Mouse (Mus musculus): ENCODE measurements around the gene Cntnap1. TPM values are rescaled to one million over a fixed set of nuclear protein-coding genes. Genes with fewer than 3 reads are reported as not detected.

The Cntnap1 gene
- polyA plus RNA-seq, 1 experiment from 2014 or later, result 1.0 TPM

GRCm38 (mm10) chr11:101131187-101131586, 39.1 kb upstream of the Cntnap1 start:
- H3K4me2 ChIP-seq, result no peak overlapping the region
- no peaks in the 10 kb centered on the region for H3K9me3 ChIP-seq (ENCODE audit: low read depth, low read length)
- H3K27me3 ChIP-seq (ENCODE audit: insufficient read depth, low read length), result no peaks in the 10 kb centered on the region
- no peak overlapping the region for H3K9ac ChIP-seq
- no peak for DNase-seq
- H3K36me3 ChIP-seq (ENCODE audit: insufficient read depth), result peaks cover 5% of the 10 kb centered on the region
- 89% methylated on average over 2 of the region's 2 CpGs for WGBS
- no peak for ATAC-seq (ENCODE audit: insufficient read depth)
- no peak for TF ChIP-seq CTCF (IDR thresholded peaks at IDR 0.05; ENCODE audit: low read depth)
- H3K4me1 ChIP-seq (ENCODE audit: insufficient read depth), result no peaks in the 10 kb centered on the region
- no peak overlapping the region for H3K27ac ChIP-seq (ENCODE audit: low read depth)
- H3K4me3 ChIP-seq (ENCODE audit: low read depth, low read length), result no peak overlapping the region

GRCm38 (mm10) chr11:101131701-101132100, 38.6 kb upstream of the Cntnap1 start:
- Histone ChIP-seq H3K9ac (no peak overlapping the region), H3K4me2 (no peak overlapping the region), H3K27ac (ENCODE audit: low read depth) (no peak overlapping the region), H3K27me3 (ENCODE audit: insufficient read depth, low read length) (no peaks in the 10 kb centered on the region), H3K36me3 (ENCODE audit: insufficient read depth) (peaks cover under 1% of the 10 kb centered on the region; the same call in 1 of the 2 replicates), H3K4me3 (ENCODE audit: low read depth, low read length) (no peak overlapping the region), H3K9me3 (ENCODE audit: low read depth, low read length) (no peaks in the 10 kb centered on the region), H3K4me1 (ENCODE audit: insufficient read depth) (no peaks in the 10 kb centered on the region)
- peak; percentile 69 for DNase-seq
- 86% methylated on average over 6 of the region's 6 CpGs for WGBS
- peak; percentile 51 for TF ChIP-seq CTCF (IDR thresholded peaks at IDR 0.05; ENCODE audit: low read depth)
- no peak for ATAC-seq (ENCODE audit: insufficient read depth)

GRCm38 (mm10) chr11:101133037-101133436, 37.3 kb upstream of the Cntnap1 start:
- H3K4me1 ChIP-seq (ENCODE audit: insufficient read depth), result no peaks in the 10 kb centered on the region
- H3K9me3 ChIP-seq (ENCODE audit: low read depth, low read length), result no peaks in the 10 kb centered on the region
- no peak overlapping the region for H3K9ac ChIP-seq
- ATAC-seq (ENCODE audit: insufficient read depth), result no peak
- TF ChIP-seq CTCF (IDR thresholded peaks at IDR 0.05; ENCODE audit: low read depth), result no peak
- no peak overlapping the region for H3K27ac ChIP-seq (ENCODE audit: low read depth)
- H3K4me3 ChIP-seq (ENCODE audit: low read depth, low read length), result no peak overlapping the region
- WGBS, result 47% methylated on average over 12 of the region's 12 CpGs
- H3K36me3 ChIP-seq (ENCODE audit: insufficient read depth), result no peaks in the 10 kb centered on the region
- no peaks in the 10 kb centered on the region for H3K27me3 ChIP-seq (ENCODE audit: insufficient read depth, low read length)
- DNase-seq, result peak; percentile 37
- no peak overlapping the region for H3K4me2 ChIP-seq

- no peaks in the 10 kb centered on the region for H3K9me3 ChIP-seq (ENCODE audit: low read depth, low read length)
- WGBS, result 70% methylated on average over 13 of the region's 13 CpGs
- H3K9ac ChIP-seq, result no peak overlapping the region
- H3K27me3 ChIP-seq (ENCODE audit: insufficient read depth, low read length), result 0 out of 2 replicates have a peak, but pooled peaks cover under 1% of the 10 kb centered on the region
- no peak for ATAC-seq (ENCODE audit: insufficient read depth)
- peaks cover 5% of the 10 kb centered on the region; the same call in 1 of the 2 replicates for H3K4me1 ChIP-seq (ENCODE audit: insufficient read depth)
- TF ChIP-seq CTCF (IDR thresholded peaks at IDR 0.05; ENCODE audit: low read depth), result no peak
- H3K36me3 ChIP-seq (ENCODE audit: insufficient read depth), result no peaks in the 10 kb centered on the region
- DNase-seq, result no peak
- no peak overlapping the region for H3K4me3 ChIP-seq (ENCODE audit: low read depth, low read length)
- H3K4me2 ChIP-seq, result no peak overlapping the region
- no peak overlapping the region for H3K27ac ChIP-seq (ENCODE audit: low read depth)
Measured at GRCm38 (mm10) chr11:101134217-101134865, 36.0 kb upstream of the Cntnap1 start.

GRCm38 (mm10) chr11:101137000-101137399, 33.3 kb upstream of the Cntnap1 start:
- Histone ChIP-seq H3K4me1 (ENCODE audit: insufficient read depth) (peaks cover 11% of the 10 kb centered on the region), H3K27ac (ENCODE audit: low read depth) (peak overlapping the region; percentile 3; the same call in 1 of the 2 replicates), H3K27me3 (ENCODE audit: insufficient read depth, low read length) (peaks cover 9% of the 10 kb centered on the region; the same call in 1 of the 2 replicates), H3K9ac (no peak overlapping the region), H3K4me2 (no peak overlapping the region), H3K36me3 (ENCODE audit: insufficient read depth) (no peaks in the 10 kb centered on the region), H3K4me3 (ENCODE audit: low read depth, low read length) (no peak overlapping the region), H3K9me3 (ENCODE audit: low read depth, low read length) (no peaks in the 10 kb centered on the region)
- TF ChIP-seq CTCF (IDR thresholded peaks at IDR 0.05; ENCODE audit: low read depth), result no peak
- no peak for ATAC-seq (ENCODE audit: insufficient read depth)
- DNase-seq, result no peak
- WGBS, result 59% methylated on average over 7 of the region's 7 CpGs

GRCm38 (mm10) chr11:101138536-101139181, 31.7 kb upstream of the Cntnap1 start:
- H3K4me3 ChIP-seq (ENCODE audit: low read depth, low read length), result peak overlapping the region; percentile 17; the same call in 1 of the 2 replicates
- 17% methylated on average over 15 of the region's 15 CpGs for WGBS
- no peak overlapping the region for H3K9ac ChIP-seq
- H3K9me3 ChIP-seq (ENCODE audit: low read depth, low read length), result no peaks in the 10 kb centered on the region
- DNase-seq (peak; percentile 69), ATAC-seq (ENCODE audit: insufficient read depth) (peak; percentile 55; the same call in 1 of the 2 replicates)
- H3K36me3 ChIP-seq (ENCODE audit: insufficient read depth), result no peaks in the 10 kb centered on the region
- TF ChIP-seq CTCF (IDR thresholded peaks at IDR 0.05; ENCODE audit: low read depth), result 0 out of 2 replicates have a peak, but pooled peaks have one; percentile 9
- H3K27me3 ChIP-seq (ENCODE audit: insufficient read depth, low read length), result peaks cover 9% of the 10 kb centered on the region; the same call in 1 of the 2 replicates
- H3K4me2 ChIP-seq, result peak overlapping the region; percentile 46
- H3K4me1 ChIP-seq (ENCODE audit: insufficient read depth), result peaks cover 11% of the 10 kb centered on the region
- H3K27ac ChIP-seq (ENCODE audit: low read depth), result peak overlapping the region; percentile 50

Data from lung, embryonic 14.5 days (tissue).